7 mouse cellular contexts compared by ENCODE assay signal in genomic region chr3:50076979-50077378, GRCm38 (mm10).
DNase-seq lines count a peak whose midpoint lies in the region.

No protein-coding gene starts in this region.

- DNase-seq in 3T3-L1 (ENCODE audit: low read depth, low spot score) (peak; percentile 94), A20 (ENCODE audit: low read depth, low spot score) (peak; percentile 64)
- peak; percentile 37 for DNase-seq in c-Kit-positive CD71-positive TER-119-positive erythroid progenitor cells, embryonic 14.5 days (ENCODE audit: low spot score)
- peak; percentile 27 to 31 for DNase-seq in frontal cortex, postnatal 25 days (ENCODE audit: low spot score in 2 of 2)
- DNase-seq in layer of hippocampus, adult 9-10 months (ENCODE audit: low spot score): peak; percentile 26
- DNase-seq in lung, postnatal 14 days: peak; percentile 68
- DNase-seq in thymus, postnatal 14 days: peak; percentile 43

Comparison
In these comparisons a context has a peak if more than half of its experiments do, and no peak if none do; other contexts are left out.
1. Peak in every context shown above with its lines: DNase-seq.
2. DNase-seq: peak in every context shown above with its lines; median percentile 94 in 3T3-L1; 68 in lung, postnatal 14 days; 64 in A20; 43 in thymus, postnatal 14 days; 37 in c-Kit-positive CD71-positive TER-119-positive erythroid progenitor cells, embryonic 14.5 days; 29 in frontal cortex, postnatal 25 days; 26 in layer of hippocampus, adult 9-10 months.